Mouse (Mus musculus) macrophage (primary cell): ENCODE results near the gene Vmn1r174. TPM values are rescaled to one million over a fixed set of nuclear protein-coding genes. Genes with fewer than 3 reads are reported as not detected.
"Not testable (repeated sequence)": the region's sequence is repeated elsewhere in the genome, so short reads cannot be mapped to it uniquely, and the experiment has no call there.

Experiments
- H3K27ac ChIP-seq: fragments of 350-480 bp; formaldehyde crosslinking; 2 replicates; pipeline ENCODE4 v1.9.0; 2021
- H3K36me3 ChIP-seq: fragments of 350-480 bp; formaldehyde crosslinking; 2 replicates; pipeline ENCODE4 v1.9.0; 2021; ENCODE audit errors: inconsistent target
- H3K4me3 ChIP-seq: fragments of 350-480 bp; formaldehyde crosslinking; 2 replicates; pipeline ENCODE4 v1.9.0; 2021; ENCODE audit errors: inconsistent target
- H3K79me2 ChIP-seq: fragments of 350-480 bp; formaldehyde crosslinking; 2 replicates; pipeline ENCODE4 v1.9.0; 2021; ENCODE audit errors: inconsistent target
- WGBS: methylation state at CpG from one replicate; pipeline ENCODE4 v1.1.7; 2026; ENCODE audit warnings: inconsistent platforms; ENCODE audit not compliant: missing documents; 5-methylcytosine and 5-hydroxymethylcytosine counted together
- polyA plus RNA-seq: library from polyadenylated mRNA; stranded (reverse); fragments of 250-400 nt; gene quantifications from 3 replicates; pipeline ENCODE4 v1.2.4, GENCODE M21; 2018; ENCODE audit warnings: inconsistent platforms
- total RNA-seq, 78 experiments: library from RNA; depleted of rRNA; stranded (reverse); fragments of 250-400 nt; gene quantifications; 1 replicate in 9 of 78; 2 replicates in 24 of 78; 3 replicates in 43 of 78; 4 replicates in 2 of 78; pipeline ENCODE4 v1.2.4; 2018; ENCODE audit warnings: inconsistent platforms in 56 of 78

The Vmn1r174 gene
- not detected for total RNA-seq (2018; cell fraction: chromatin; rRNA removed)
- not detected for total RNA-seq (2018; cell fraction: cytosol; rRNA removed)
- not detected for total RNA-seq (2018; cell fraction: nucleus; rRNA removed)
- not detected in 3 replicates for polyA plus RNA-seq

DNA sequence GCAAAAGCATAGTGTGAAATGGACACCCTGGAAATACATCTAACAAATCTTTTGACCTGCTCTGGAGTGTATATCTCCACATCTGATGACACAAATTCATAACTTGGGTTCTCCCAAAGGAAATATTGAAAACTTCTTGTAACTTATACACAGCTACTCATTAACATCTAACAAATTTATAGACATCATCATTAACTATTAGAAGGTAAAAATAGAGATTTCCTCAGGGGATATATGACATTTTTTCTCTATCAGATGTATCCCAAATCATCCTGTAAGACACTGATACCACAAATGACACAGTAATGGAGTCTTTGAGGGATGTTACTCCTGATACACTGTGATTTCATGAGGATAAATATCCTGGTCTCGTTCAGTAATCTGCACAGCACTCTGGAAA is at the start of gene Vmn1r174:
Vmn1r174 (plus strand) TSS at position 301 of the 400 bp plus-strand sequence.
- H3K36me3 ChIP-seq, H3K4me3 ChIP-seq, H3K79me2 ChIP-seq, H3K27ac ChIP-seq: not testable (repeated sequence)
- WGBS: 83% methylated on average over 1 of the region's 1 CpGs

DNA sequence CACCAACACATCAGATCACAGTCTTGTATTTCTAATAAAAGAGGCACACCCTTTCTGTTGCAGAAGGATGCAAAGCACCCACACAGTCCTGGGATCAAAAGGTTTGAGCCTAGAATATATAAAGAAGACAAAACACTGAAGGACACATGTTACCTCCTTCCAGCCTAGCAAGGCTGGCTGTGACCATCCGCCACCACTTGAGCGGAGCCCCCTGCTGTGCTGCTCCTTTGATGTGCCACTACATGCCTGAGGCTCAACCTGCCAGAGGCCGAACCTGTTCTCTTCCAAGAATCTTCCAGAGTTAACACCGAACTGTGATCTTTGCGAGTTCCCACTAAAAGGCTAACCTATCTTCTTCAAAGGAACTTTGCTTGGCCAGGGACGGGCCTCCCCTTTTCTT is 32.5 kb downstream of the Vmn1r174 start:
- no peaks in the 10 kb centered on the region for H3K79me2 ChIP-seq
- H3K27ac ChIP-seq: no peak overlapping the region
- H3K4me3 ChIP-seq: no peak overlapping the region
- 82% methylated on average over 4 of the region's 6 CpGs for WGBS
- no peaks in the 10 kb centered on the region for H3K36me3 ChIP-seq

GRCm38 (mm10) chr7:23810543-23810942 is 58.5 kb downstream of the Vmn1r174 start, which contains the start of gene Vmn1r175:
Gene Vmn1r175 (minus strand): TSS chr7:23810643.
- H3K36me3 ChIP-seq, H3K27ac ChIP-seq, H3K4me3 ChIP-seq, H3K79me2 ChIP-seq: not testable (repeated sequence)

Other genes starting within 250 kb of the Vmn1r174 start
- not detected in 3 replicates for gene Vmn1r167, start 245.1 kb upstream of the Vmn1r174 start, polyA plus RNA-seq
- not detected in 3 replicates for gene Vmn1r168, start 212.5 kb upstream of the Vmn1r174 start, polyA plus RNA-seq
- gene Vmn1r169, start 176.7 kb upstream of the Vmn1r174 start, polyA plus RNA-seq: not detected in 3 replicates
- gene Vmn1r170, start 146.1 kb upstream of the Vmn1r174 start, polyA plus RNA-seq: not detected in 3 replicates
- gene Vmn1r171, start 121.5 kb upstream of the Vmn1r174 start, polyA plus RNA-seq: not detected in 3 replicates
- not detected in 3 replicates for gene Vmn1r172, start 94.0 kb upstream of the Vmn1r174 start, polyA plus RNA-seq
- not detected in 3 replicates for gene Vmn1r173, start 51.6 kb upstream of the Vmn1r174 start, polyA plus RNA-seq
- not detected in 3 replicates for gene Vmn1r175, start 58.4 kb downstream of the Vmn1r174 start, polyA plus RNA-seq
- not detected in 3 replicates for gene Vmn1r176, start 85.1 kb downstream of the Vmn1r174 start, polyA plus RNA-seq
- not detected in 3 replicates for gene Vmn1r177, start 114.2 kb downstream of the Vmn1r174 start, polyA plus RNA-seq
- not detected in 3 replicates for gene Vmn1r178, start 139.7 kb downstream of the Vmn1r174 start, polyA plus RNA-seq
- gene Vmn1r179, start 174.7 kb downstream of the Vmn1r174 start, polyA plus RNA-seq: not detected in 3 replicates
- not detected in 3 replicates for gene Vmn1r180, start 198.4 kb downstream of the Vmn1r174 start, polyA plus RNA-seq
- gene Vmn1r181, start 222.3 kb downstream of the Vmn1r174 start, polyA plus RNA-seq: not detected in 3 replicates
- gene V1rd19, start 249.4 kb downstream of the Vmn1r174 start, polyA plus RNA-seq: not detected in 3 replicates